Mouse (Mus musculus) G1E (cell line): ENCODE data around the gene Dnah17. TPM values are rescaled to one million over a fixed set of nuclear protein-coding genes. Genes with fewer than 3 reads are reported as not detected.

Experiments used
- ATAC-seq: 2 replicates; pipeline ENCODE4 v1.8.0; 2016; ENCODE audit warnings: mild to moderate bottlenecking; ENCODE audit not compliant: insufficient number of reproducible peaks, poor library complexity, low FRiP score, severe bottlenecking; ENCODE audit errors: extremely low read depth
- DNase-seq: peaks from one replicate; pipeline ENCODE4 v3.0.0; 2012; ENCODE audit warnings: low spot score
- H3K27me3 ChIP-seq: 2 replicates; pipeline ENCODE4 v1.6.1; 2012; ENCODE audit warnings: mild to moderate bottlenecking, low read length, inconsistent platforms; ENCODE audit not compliant: insufficient read depth
- H3K36me3 ChIP-seq: replicated peaks from 2 replicates; pipeline ENCODE3; 2012; ENCODE audit warnings: mild to moderate bottlenecking, inconsistent platforms
- H3K4me1 ChIP-seq: 2 replicates; pipeline ENCODE4 v1.6.1; 2012; ENCODE audit warnings: low read depth, low read length, inconsistent platforms, mixed read lengths; ENCODE audit not compliant: insufficient read depth
- H3K4me3 ChIP-seq: 2 replicates; pipeline ENCODE4 v1.5.1; 2012; ENCODE audit warnings: low read depth, mild to moderate bottlenecking, inconsistent platforms, low read length, moderate library complexity, mixed read lengths
- H3K9me3 ChIP-seq: replicated peaks from 2 replicates; pipeline ENCODE4 v1.6.1; 2012; ENCODE audit warnings: inconsistent platforms
- CTCF ChIP-seq: IDR thresholded peaks from 2 replicates; pipeline ENCODE4 v1.5.1; 2012; ENCODE audit warnings: low read depth, low read length, inconsistent platforms, mixed read lengths
- GATA1 ChIP-seq: IDR thresholded peaks from 2 replicates; pipeline ENCODE4 v1.6.1; 2012; ENCODE audit warnings: borderline replicate concordance, low read length, inconsistent platforms, mixed read lengths
- GATA2 ChIP-seq: IDR thresholded peaks from 2 replicates; pipeline ENCODE4 v1.6.1; 2012; ENCODE audit warnings: low read depth, low read length, inconsistent platforms, borderline replicate concordance
- POLR2AphosphoS5 ChIP-seq: IDR thresholded peaks from 2 replicates; pipeline ENCODE4 v1.6.1; 2012; ENCODE audit warnings: low read depth, low read length, inconsistent platforms; ENCODE audit not compliant: insufficient replicate concordance
- TAL1 ChIP-seq: conservative IDR thresholded peaks from 2 replicates; pipeline ENCODE4 v1.6.1; 2012; ENCODE audit warnings: low read depth, low read length, inconsistent platforms, mixed read lengths
- polyA plus RNA-seq: library from polyadenylated mRNA; stranded (reverse); fragments of >175 nt; gene quantifications from 2 replicates; pipeline ENCODE4 v1.2.3, GENCODE M21; 2012
- total RNA-seq, 2 experiments: library from RNA; stranded (forward) in 1 of 2; stranded (reverse) in 1 of 2; fragments of 200-1000 nt in 1 of 2; fragments of >200 nt in 1 of 2; fragmentation: Nextera tagmentation in 1 of 2; gene quantifications; 2 replicates each; pipeline ENCODE4 v1.2.3; 2014 to 2017

The Dnah17 gene
- total and polyA plus RNA-seq, 3 experiments: 0.11 TPM; not detected in 2

GRCm38 (mm10) chr11:118160763-118161162 lies 30.3 kb upstream of the Dnah17 start:
- TF ChIP-seq GATA2 (no peak), POLR2AphosphoS5 (no peak), CTCF (no peak), GATA1 (no peak), TAL1 (no peak)
- no peak overlapping the region for H3K4me3 ChIP-seq
- ATAC-seq (no peak), DNase-seq (no peak)
- no peaks in the 10 kb centered on the region for H3K4me1 ChIP-seq
- peaks cover 3% of the 10 kb centered on the region for H3K36me3 ChIP-seq
- H3K27me3 ChIP-seq: no peaks in the 10 kb centered on the region
- no peaks in the 10 kb centered on the region for H3K9me3 ChIP-seq

GRCm38 (mm10) chr11:118158753-118159152 lies 28.3 kb upstream of the Dnah17 start:
- no peaks in the 10 kb centered on the region for H3K27me3 ChIP-seq
- H3K36me3 ChIP-seq: no peaks in the 10 kb centered on the region
- H3K9me3 ChIP-seq: no peaks in the 10 kb centered on the region
- TF ChIP-seq POLR2AphosphoS5 (no peak), GATA1 (no peak), GATA2 (no peak), TAL1 (no peak), CTCF (no peak)
- DNase-seq (no peak), ATAC-seq (no peak)
- no peak overlapping the region for H3K4me3 ChIP-seq
- H3K4me1 ChIP-seq: no peaks in the 10 kb centered on the region

- no peak for DNase-seq
- H3K4me3 ChIP-seq: no peak overlapping the region
- ATAC-seq: no peak
- H3K27me3 ChIP-seq: no peaks in the 10 kb centered on the region
- TF ChIP-seq GATA2: no peak
- no peak for TF ChIP-seq CTCF
- TF ChIP-seq GATA1: no peak
- TF ChIP-seq POLR2AphosphoS5: no peak
- no peak for TF ChIP-seq TAL1
- H3K4me1 ChIP-seq: no peaks in the 10 kb centered on the region
- no peaks in the 10 kb centered on the region for H3K36me3 ChIP-seq
- H3K9me3 ChIP-seq: peaks cover 3% of the 10 kb centered on the region
Measured at GRCm38 (mm10) chr11:118156480-118157060, 26.1 kb upstream of the Dnah17 start.

- ATAC-seq (no peak), DNase-seq (no peak)
- Histone ChIP-seq H3K27me3 (no peaks in the 10 kb centered on the region), H3K9me3 (peaks cover 9% of the 10 kb centered on the region), H3K4me1 (no peaks in the 10 kb centered on the region), H3K36me3 (no peaks in the 10 kb centered on the region), H3K4me3 (no peak overlapping the region)
- TF ChIP-seq TAL1 (no peak), CTCF (no peak), GATA2 (no peak), POLR2AphosphoS5 (no peak), GATA1 (no peak)
Measured at GRCm38 (mm10) chr11:118152964-118153363, 22.5 kb upstream of the Dnah17 start.

GRCm38 (mm10) chr11:118151423-118152180 lies 21.2 kb upstream of the Dnah17 start:
- ATAC-seq (no peak), DNase-seq (no peak)
- Histone ChIP-seq H3K4me3 (no peak overlapping the region), H3K27me3 (0 out of 2 replicates have a peak, but pooled peaks cover under 1% of the 10 kb centered on the region), H3K9me3 (peaks cover 9% of the 10 kb centered on the region), H3K4me1 (no peaks in the 10 kb centered on the region), H3K36me3 (no peaks in the 10 kb centered on the region)
- no peak for TF ChIP-seq POLR2AphosphoS5
- TF ChIP-seq TAL1: no peak
- TF ChIP-seq CTCF: no peak
- TF ChIP-seq GATA2: no peak
- TF ChIP-seq GATA1: no peak

- Histone ChIP-seq H3K36me3 (no peaks in the 10 kb centered on the region), H3K9me3 (peaks cover 9% of the 10 kb centered on the region), H3K27me3 (0 out of 2 replicates have a peak, but pooled peaks cover 2% of the 10 kb centered on the region), H3K4me3 (no peak overlapping the region), H3K4me1 (no peaks in the 10 kb centered on the region)
- TF ChIP-seq TAL1: no peak
- TF ChIP-seq GATA2: no peak
- no peak for TF ChIP-seq POLR2AphosphoS5
- TF ChIP-seq GATA1: no peak
- no peak for TF ChIP-seq CTCF
- ATAC-seq (no peak), DNase-seq (no peak)
Measured at GRCm38 (mm10) chr11:118150115-118150701, 19.8 kb upstream of the Dnah17 start.
